In genomic region chr7:25756011-25756410, GRCm38 (mm10) we compare ENCODE assay signal across 1 mouse cellular context.
TF ChIP-seq lines count a peak whose summit lies in the region.

No protein-coding gene starts in this region.

TF ChIP-seq in CH12.LX, 34 proteins besides CTCF, POLR2A, EP300 and RAD21 (continued from another document):
- TF ChIP-seq ZC3H11A (IDR thresholded peaks at IDR 0.05; ENCODE audit: low read depth, low read length) (peak; percentile 28; the same call in 1 of the 2 replicates), HCFC1 (IDR thresholded peaks at IDR 0.05; ENCODE audit: low read depth, low read length) (peak; percentile 61), ZKSCAN1 (IDR thresholded peaks at IDR 0.05; ENCODE audit: borderline replicate concordance, low read depth, low read length) (no peak; the same call in 1 of the 2 replicates), SMC3 (IDR thresholded peaks at IDR 0.05; ENCODE audit: low read depth, low read length) (peak; percentile 84), CHD2 (IDR thresholded peaks at IDR 0.05; ENCODE audit: low read length) (no peak; the same call in 1 of the 2 replicates), ELF1 (IDR thresholded peaks at IDR 0.05; ENCODE audit: low read depth, low read length) (peak; percentile 75), NELFE (IDR thresholded peaks at IDR 0.05; ENCODE audit: low read depth, low read length) (peak; percentile 54; the same call in 1 of the 2 replicates), ZMIZ1 (IDR thresholded peaks at IDR 0.05; ENCODE audit: low read depth, low read length) (no peak), JUND (conservative IDR thresholded peaks at IDR 0.05; ENCODE audit: low read depth, low read length) (peak; percentile 29; the same call in 1 of the 2 replicates), MEF2A (IDR thresholded peaks at IDR 0.05; ENCODE audit: borderline replicate concordance, low read depth, low read length) (no peak), MXI1 (IDR thresholded peaks at IDR 0.05; ENCODE audit: low read depth, low read length) (peak; percentile 97), MYC (IDR thresholded peaks at IDR 0.05; ENCODE audit: low read depth, low read length) (peak; percentile 66; the same call in 1 of the 2 replicates), POLR2AphosphoS2 (IDR thresholded peaks at IDR 0.05; ENCODE audit: low read depth, low read length) (no peak), MAX (IDR thresholded peaks at IDR 0.05; ENCODE audit: low read length) (peak; percentile 90), ZNF384 (IDR thresholded peaks at IDR 0.05; ENCODE audit: low read depth, low read length) (peak; percentile 100), MAZ (IDR thresholded peaks at IDR 0.05; ENCODE audit: low read depth, low read length) (peak; percentile 60; the same call in 1 of the 2 replicates), USF2 (conservative IDR thresholded peaks at IDR 0.05; ENCODE audit: low read depth, low read length) (peak; percentile 54), E2F4 (IDR thresholded peaks at IDR 0.05; ENCODE audit: insufficient replicate concordance, low read depth, low read length) (no peak)
